Mouse (Mus musculus) erythroblast, embryonic 14.5 days (primary cell): ENCODE measurements around the gene Bud23.

Experiments
- GATA1 ChIP-seq: IDR thresholded peaks from 2 replicates; pipeline ENCODE4 v1.6.1; 2012; ENCODE audit warnings: low read length, inconsistent platforms, mixed read lengths
- TAL1 ChIP-seq: IDR thresholded peaks from 3 replicates; pipeline ENCODE4 v1.6.1; 2012; ENCODE audit warnings: low read length, inconsistent platforms, mixed read lengths

- TF ChIP-seq GATA1: no peak
- TF ChIP-seq TAL1: no peak
Measured at GRCm38 (mm10) chr5:135076931-135077505, 12.3 kb upstream of the Bud23 start.
